Mouse (Mus musculus) fat pad, adult 2 months (tissue): ENCODE data around the gene Mprip.
"Not testable (repeated sequence)": the region's sequence is repeated elsewhere in the genome, so short reads cannot be mapped to it uniquely, and the experiment has no call there.

Experiments
- DNase-seq: peaks from one replicate; pipeline ENCODE4 v3.0.0-alpha.2; 2011; ENCODE audit warnings: low read depth, low spot score; ENCODE audit errors: extremely low read depth

The Mprip gene

DNA sequence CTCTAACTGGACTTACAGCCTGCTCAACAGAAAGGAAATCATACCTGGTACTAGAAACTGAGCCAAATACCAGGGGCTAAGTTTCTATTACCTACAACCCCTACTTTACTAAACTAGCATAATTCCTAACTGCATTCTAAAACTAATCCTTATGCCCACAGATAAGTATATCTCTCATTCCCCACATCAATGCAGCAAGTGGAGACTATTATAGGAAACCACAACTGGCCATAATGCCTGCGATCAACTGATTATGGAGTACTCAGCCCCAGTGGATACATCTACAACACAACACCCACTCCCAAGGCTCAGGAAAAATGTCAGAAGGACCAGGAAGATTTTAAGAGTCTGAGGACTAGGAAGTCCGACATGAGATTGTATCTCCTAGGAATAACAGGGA, 7.6 kb upstream of the Mprip start:
- DNase-seq: no peak

DNA sequence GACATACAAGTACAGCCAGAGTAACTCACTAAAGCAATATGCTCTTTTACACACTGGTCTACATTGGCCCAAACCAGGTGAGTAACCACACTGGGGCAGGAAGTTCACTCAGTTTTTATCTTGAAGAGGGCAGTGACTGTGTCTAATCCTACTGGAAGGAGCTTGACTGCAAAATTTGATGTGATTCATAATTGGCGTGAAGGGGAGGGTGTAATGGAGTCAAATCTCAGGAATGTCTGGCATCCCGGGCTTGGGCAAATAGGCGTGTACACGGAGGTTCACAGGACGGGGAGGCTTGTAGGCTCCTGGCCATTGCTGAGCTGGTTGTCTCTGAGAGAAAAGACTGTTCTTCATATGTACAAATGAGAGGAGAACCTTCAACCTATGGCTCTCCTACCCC, 5.8 kb upstream of the Mprip start:
- DNase-seq: no peak

DNA sequence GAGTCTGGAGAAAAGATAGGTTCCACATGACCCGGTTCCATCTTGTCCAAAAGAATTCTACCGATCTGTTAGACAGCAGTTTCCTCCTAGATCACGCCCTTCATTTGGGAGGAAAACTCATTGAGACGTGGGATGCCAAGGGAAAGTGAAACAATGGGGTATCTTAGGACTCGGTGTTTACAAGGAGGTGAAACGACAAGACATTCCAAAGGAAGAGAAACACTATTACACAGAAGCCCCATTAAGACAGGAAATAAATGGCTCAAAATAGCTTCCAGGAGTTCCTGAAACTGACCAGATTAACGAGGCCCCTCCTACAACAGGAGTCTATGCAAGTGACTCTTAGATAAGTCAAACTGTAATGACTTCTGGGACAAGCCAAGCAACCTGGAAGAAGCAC, 5.1 kb upstream of the Mprip start:
- no peak for DNase-seq

DNA sequence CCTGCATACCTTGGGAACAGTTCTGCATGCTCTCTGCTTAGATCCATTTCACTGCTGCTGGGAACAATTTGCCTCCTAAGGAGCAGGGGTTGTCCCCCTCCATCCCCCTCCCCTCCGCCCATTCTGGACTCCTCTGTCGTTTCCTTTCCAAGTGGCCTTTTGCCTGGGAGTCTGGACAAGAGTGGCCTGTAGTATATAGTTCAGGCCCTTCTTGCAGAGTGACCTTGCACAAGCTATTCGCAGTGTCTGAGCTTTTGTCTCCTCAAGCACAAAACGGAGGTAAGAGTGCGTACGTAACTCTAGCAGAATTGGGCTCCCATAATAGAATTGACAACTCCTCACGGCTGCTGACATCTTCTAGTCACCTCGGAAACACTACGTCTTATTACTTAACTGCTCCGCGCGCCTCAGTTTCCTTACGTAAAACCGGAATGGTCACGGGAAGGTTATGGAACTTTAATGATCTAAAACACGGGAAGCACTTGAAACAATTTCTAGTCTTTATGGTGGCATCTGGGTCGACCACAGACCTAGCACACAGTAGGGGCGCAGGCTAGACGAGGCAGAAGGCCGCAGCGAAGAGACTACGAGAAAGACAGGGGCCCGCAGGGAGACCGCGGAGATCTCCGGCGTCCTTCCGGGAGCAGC, 620 bp downstream of the Mprip start:
- DNase-seq: no peak

DNA sequence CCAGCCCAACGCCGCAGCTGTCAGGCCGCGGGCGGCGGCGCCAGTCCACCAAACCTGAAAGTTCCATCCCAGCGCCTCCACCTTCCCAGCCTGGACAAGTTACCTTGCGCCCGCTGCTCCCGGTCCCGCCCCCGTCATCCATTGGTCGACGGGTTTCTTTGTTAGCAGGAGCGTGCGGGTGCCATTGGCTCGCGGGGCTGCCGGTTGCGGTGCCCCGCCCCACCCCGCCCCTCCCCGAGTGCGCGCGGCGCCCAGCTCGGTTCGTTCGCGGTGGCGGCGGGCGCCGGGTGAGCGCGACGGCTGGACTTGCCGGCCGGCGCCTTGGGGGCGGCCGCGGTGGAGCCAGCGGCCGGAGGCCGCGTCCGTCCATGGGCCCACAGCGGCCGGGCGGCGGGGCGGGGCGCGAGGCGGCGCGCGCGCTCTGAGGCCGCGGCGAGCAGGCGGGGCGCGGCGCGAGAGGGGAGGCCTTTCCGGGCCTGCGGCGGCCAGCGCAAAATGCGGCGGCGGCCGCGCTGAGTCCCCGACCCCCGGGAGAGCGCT, 1.2 kb downstream of the Mprip start:
- DNase-seq: peak; percentile 63

DNA sequence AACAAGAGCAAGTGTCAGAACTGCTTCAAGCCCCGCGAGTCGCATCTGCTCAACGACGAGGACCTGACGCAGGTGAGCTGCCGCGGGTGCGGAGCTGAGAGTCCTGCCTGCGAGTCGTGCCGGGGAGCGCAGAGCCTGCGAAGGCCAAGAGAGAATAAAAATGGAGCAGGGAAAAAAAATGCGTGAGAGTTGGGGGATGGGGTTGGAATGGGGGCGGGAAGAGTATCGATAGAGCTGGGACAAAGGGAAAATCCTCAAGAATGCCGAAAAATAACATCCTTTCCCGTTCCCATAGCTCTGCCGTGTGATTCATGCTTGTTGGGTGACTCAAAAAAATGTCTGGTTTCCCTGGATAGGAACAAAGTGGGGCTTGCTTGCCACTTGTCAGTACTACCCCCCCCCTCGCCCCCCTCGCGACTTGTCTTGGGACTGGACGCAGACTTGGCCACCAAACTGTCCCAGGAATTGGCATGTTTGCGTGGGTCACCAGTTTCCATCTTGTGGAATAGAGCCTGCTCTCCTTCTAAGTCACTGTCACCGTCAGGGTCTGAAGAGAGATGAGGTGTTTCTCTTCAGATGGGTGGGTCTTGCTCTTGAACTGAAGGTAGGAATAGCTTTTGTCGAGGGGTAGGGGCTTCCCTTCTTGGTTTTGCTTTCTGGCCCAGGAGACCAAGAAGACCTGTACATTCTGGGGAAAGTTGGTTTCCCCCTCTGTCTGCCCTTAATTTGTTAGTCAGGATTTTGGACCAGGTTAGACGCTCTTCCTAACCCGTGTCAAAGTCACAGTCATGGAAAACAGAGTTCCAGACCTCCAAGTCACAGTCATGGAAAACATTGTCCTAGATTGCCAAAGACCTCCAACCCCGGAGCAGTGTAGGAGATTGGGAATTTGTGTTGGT, 2.0 kb downstream of the Mprip start:
- DNase-seq: no peak

DNA sequence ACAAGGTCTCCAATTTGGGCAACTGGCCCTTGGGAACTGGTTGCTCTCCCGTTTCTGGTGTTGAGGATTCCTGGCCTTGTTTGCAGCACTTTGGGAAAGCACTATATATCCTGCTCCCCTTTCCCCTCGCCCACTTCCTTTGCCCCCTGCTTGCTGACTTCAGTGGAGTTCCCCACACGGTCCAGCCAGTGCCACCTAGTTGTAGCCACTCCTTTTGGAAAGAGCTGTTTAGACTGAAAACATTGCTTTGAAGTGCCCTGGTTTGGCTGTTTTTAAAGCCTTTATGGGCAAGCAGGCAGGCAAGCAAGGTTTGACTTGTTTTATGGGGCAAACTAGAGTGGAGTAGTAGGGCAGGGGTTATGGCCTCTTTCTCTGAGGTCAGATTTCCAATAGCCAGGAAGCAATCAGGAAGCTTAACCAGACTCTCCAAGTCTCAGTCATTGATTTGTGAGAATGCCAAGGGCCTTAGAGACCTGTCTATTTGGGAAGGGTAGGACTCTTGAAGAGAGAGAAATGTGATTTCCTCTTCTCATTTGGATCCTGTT, 2.7 kb downstream of the Mprip start:
- DNase-seq: no peak

DNA sequence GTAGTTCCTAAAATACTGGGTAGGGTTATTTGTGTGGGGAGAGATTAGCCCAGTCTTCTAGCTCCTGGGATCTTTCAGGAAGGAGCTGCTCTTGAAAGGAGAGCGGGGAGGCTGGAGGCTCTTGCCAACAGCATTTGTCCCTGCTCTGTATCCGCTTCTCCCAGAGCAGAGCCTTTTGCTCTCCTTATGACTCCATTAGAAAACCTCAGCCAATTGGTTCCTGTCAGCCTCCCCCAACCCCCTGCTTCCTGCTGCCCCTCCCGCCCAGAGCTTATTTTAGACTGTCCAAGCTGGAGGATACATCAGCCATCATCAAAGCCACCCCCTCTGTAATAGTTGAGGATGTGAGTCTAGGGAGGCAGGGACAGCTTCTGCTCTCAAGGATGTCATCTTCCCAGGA, 3.7 kb downstream of the Mprip start:
- DNase-seq: no peak

DNA sequence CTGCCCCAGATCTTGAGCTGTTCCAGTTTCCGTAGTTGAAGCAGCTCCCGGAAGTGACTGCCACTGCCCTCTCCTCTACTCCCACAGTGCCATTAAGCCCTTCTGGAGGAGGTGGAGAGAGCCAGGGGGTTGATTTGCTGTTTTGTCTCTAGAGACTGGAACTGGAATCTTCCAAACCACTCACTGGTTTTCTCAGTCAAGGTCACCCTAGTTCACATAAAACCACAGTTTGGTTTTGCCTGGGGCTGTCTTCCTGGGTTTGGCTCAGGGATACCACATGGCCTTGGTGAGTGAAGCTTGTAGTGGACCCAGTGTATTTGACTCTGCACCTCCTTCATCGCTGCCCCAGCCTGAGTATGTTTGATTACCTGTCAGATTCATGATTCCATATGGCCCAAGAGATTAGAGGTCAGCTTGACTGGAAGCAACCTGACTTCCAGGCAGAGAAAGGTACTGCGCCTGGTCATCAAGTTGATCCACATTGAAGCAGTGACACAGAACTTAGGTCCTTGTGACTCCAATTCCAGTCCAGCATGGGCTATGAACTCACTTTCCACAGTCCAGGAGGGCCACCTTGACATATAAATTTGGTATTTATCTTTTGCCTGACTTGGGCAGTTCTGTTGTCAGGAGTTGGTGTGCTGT, 10.1 kb downstream of the Mprip start:
- DNase-seq: no peak

DNA sequence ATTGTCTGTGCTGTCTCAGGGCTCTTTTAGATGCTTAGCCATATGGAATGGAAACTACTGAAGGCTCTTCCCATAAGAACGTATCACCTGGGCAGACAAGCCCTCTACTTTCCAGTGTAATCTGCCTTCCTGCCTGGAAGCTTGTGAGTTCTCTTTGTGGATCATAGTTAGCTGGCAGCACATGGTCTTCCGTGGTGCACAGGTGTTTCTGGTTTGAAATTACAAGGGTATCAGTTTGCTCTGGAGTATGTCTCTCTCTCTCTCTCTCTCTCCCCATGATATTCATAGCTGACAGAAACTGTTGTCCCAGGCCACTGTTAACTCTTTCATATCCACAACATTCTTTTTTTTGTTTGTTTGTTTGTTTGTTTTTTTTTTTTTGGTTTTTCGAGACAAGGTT, 12.9 kb downstream of the Mprip start:
- no peak for DNase-seq

DNA sequence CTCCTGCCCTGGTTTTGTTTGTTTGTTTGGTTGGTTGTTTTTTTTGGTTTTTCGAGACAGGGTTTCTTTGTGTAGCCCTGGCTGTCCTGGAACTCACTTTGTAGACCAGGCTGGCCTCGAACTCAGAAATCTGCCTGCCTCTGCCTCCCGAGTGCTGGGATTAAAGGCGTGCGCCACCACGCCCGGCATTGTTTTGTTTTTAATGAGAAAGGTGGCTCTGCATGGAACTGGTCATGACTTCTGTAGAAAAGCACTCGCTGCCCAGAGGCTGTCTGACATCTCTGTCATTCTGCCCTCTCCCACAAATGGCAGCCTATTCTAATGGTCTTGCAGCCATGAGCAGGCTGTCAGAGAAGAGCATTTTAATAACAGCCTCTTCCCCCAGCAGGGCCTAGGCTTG, 13.6 kb downstream of the Mprip start:
- DNase-seq: not testable (repeated sequence)

DNA sequence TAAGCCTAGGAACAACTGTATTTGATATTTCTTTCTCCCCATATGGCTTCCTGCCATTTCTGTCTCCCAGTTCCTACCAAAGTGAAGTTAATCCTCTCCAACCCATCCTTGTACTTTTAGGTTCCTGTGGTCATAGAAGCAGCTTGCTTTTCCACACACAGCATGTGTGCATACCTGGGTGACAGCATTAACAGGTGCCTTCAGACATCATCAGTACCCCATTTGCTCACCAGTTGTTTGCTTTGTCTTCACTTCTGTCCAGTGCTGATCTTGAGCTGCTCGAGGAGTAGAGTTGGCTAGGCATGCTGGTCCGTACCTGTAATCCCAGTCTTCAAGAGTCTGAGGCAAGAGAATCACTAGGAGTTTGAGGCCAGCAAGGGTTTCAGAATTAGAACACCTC, 16.7 kb downstream of the Mprip start:
- DNase-seq: no peak

DNA sequence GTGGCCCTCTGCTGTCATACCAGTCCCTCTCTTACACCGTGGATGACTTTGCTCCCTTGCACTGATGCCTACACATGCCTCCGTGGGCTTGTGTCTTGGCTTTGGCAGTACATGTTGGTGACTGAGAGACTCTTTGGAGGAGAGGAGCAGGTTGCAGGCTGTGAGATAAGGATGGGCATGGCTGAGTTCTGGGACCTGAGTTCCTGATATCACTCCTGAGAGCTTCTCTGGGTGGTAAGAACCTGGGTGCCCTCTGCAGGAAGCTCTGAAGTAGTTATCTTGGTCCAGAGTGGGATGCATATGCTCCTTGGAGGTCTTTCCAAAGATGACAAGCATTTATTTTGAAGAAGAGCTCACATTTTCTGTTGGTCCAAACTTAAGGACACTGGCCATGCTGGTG, 17.6 kb downstream of the Mprip start:
- DNase-seq: no peak

DNA sequence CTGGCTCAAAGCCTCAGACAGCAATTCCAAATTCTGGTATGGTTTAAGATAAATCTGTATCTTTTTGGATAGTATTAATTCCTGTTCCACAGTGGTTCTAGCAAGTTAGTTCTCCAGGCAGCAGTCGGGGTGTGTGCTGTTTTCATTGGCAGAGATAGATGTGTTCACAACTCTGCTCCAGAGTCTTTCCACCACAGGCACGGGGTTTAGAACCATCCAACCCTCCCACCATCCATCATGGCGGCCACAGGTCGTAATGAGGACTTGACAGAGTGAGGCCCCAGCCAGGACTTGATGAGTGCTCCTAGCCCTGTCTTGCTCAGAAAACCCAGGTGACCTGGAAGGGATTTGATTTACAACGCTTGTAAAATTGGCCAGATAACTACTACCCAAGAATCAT, 19.0 kb downstream of the Mprip start:
- no peak for DNase-seq

DNA sequence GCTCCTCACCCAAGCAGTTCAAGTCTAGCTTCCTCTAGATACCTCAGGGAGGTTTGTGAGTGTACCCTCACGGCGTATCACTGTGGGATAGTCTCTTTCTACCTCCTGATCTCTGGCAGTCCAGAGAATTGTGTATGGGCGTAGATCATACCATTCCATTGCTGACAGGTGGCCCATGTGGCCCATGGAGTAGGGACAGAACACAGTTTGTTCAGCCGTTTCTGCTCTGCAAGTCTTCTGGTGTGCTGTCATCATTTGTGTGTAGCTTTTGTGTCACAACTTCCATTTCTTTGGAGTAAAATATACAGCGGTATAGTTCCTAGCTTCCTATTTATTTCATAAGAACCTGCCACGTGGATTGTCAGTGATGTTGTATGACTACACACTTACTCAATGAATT, 23.9 kb downstream of the Mprip start:
- no peak for DNase-seq

DNA sequence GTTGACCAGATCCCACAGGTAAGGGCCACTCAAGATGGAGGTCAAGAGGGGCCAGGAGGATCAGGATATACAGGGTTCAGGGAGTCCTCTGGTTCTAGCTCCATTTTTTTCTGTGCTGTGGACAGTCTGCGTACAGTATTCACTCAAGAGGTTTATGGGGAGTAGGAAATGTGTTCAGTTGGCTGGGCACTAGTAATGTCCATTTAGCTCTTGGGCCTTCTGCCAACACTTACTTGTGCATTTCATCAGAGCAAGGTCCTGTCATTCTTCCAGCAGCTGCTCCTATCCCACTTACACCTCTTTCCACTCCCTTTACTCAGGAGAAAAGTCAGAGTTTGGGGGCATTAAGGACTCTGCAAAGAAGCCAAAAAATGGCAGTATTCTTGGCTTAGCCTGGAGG, 33.4 kb downstream of the Mprip start:
- no peak for DNase-seq

DNA sequence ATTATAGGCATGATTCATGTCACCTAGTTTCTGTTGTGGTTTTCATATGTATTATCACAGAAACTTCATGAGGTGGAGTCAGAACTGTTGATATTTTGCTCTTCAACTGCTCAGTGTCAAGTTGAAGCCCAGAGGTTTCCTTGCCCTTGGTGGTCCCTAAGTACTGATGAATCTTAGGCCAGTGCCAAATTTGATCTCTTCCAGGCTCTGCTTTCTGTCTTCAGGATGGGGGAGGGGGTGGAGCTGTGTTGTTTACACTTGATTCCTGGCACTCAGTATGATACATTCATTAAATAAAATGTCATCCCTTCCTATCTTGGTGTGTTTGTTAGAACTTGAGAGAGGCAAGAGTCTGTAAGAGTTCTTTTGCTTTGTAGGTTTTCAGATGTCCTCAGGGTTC, 34.4 kb downstream of the Mprip start:
- no peak for DNase-seq

DNA sequence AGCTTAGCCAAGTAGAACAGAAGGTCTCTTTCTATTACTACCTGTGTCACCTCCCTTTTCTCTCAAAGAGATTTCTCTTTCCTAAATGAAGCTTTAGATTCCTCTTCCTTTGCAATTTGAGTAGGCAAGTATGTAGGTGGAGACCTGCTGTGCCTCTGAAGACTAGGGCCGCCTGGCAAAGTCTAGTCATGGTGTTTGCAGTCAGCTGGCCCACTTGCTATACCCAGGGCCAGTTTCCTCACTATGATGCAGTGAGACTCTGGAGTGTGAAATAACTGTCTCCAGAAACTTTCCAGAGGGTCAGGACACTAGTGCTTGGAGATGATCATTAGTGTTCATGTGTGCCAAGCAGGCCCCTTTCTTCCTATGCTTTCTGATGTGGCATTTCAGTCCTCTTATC, 36.5 kb downstream of the Mprip start:
- DNase-seq: no peak

DNA sequence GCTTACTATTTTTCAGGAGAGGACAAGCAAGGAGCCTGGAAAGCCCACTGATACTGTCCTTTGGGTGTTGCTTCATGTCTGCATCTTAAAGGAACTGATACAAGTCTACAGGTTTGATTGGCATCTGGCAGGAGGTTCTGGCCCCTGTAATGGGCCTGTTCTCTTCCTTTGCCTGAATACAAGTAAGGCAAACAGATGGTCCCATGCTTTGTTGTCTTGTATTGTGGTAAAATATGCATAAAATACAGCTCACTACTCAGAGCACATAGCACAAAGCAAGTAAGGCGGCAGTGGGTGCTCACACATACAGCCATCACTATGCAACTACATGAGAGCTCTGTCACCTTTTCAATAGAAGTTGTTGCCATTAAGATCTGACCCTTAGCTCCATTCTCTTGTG, 39.7 kb downstream of the Mprip start:
- DNase-seq: no peak

DNA sequence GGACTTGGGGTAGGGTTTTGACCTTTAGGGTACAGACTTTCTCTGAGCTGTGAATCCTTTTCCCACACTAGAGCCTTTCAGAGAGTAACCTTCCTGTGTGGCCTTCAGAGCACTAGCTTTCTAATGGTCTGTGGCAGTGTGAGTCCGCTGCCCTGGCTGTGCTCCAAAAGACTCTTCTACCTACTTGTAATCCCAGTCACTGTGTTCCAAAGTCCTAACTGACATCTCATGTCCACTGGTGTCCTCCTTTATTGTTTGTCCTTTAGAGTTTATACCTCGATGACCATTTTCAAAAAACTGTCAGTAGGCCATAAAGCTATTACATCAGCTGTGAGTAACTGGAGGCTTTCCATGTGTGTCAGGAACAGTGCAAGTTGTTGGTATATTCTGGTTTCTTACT, 44.0 kb downstream of the Mprip start:
- no peak for DNase-seq

DNA sequence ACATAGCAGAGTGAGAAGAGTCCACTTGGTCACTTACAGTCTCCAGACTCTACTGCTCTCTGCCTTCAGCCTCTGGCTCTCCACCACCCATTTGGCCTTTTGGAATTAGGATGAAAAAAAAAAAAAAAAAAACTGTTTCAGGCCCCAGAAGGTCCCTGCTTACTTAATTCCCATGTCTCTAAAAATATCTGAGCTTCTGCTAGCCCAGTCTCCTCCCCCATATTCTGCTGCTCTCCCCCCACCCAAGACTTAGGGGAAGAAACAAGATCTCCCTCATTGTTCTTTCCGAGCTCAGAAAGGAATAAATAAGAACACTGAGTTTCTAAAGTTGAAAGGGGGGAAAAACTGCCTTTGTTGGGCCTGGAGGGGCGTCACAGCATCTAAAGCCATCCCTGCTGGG, 46.4 kb downstream of the Mprip start:
- no peak for DNase-seq
